Mouse (Mus musculus) heart, adult 2 months (tissue): ENCODE results near the gene Entpd3.

Experiments used
- CTCF ChIP-seq: fragments of 200-600 bp; IDR thresholded peaks from 2 replicates; pipeline ENCODE4 v1.8.1; 2022; ENCODE audit warnings: antibody characterized with exemption, mild to moderate bottlenecking, moderate library complexity
- POLR2A ChIP-seq: fragments of 200-500 bp; IDR thresholded peaks from 2 replicates; pipeline ENCODE4 v1.6.1; 2011; ENCODE audit warnings: mild to moderate bottlenecking, low read depth, low read length, control low read depth; ENCODE audit not compliant: insufficient read depth

- TF ChIP-seq POLR2A: no peak
- no peak for TF ChIP-seq CTCF
Observed at GRCm38 (mm10) chr9:120546482-120546881, 6.9 kb downstream of the Entpd3 start.
